Mouse (Mus musculus) lung, adult 2 months (tissue): ENCODE measurements at regions not wholly inside any gene's neighbourhood (a gene's known extent, or its start where the extent isn't known, plus 50 kb on each side); places are given as distances from the start of the nearest gene placed in this dataset.

Experiments
- CTCF ChIP-seq: fragments of 200-500 bp; IDR thresholded peaks from 2 replicates; pipeline ENCODE4 v1.5.1; 2011; ENCODE audit warnings: mild to moderate bottlenecking, low read length, control low read depth; ENCODE audit not compliant: insufficient read depth
- POLR2A ChIP-seq: fragments of 200-500 bp; IDR thresholded peaks from 2 replicates; pipeline ENCODE4 v1.6.1; 2011; ENCODE audit warnings: low read depth, mild to moderate bottlenecking, control low read depth, low read length, borderline replicate concordance; ENCODE audit errors: extremely low read depth

GRCm38 (mm10) chr16:76130486-76130885 is 108.4 kb upstream of the Samsn1 start:
- no peak for TF ChIP-seq CTCF
- no peak for TF ChIP-seq POLR2A
